Mouse (Mus musculus): Measurements from ENCODE around the gene Fgd6. TPM values are rescaled to one million over a fixed set of nuclear protein-coding genes. Genes with fewer than 3 reads are reported as not detected.

The Fgd6 gene
- 8.1 and 8.3 TPM in 2 replicates for total RNA-seq (2017)

DNA sequence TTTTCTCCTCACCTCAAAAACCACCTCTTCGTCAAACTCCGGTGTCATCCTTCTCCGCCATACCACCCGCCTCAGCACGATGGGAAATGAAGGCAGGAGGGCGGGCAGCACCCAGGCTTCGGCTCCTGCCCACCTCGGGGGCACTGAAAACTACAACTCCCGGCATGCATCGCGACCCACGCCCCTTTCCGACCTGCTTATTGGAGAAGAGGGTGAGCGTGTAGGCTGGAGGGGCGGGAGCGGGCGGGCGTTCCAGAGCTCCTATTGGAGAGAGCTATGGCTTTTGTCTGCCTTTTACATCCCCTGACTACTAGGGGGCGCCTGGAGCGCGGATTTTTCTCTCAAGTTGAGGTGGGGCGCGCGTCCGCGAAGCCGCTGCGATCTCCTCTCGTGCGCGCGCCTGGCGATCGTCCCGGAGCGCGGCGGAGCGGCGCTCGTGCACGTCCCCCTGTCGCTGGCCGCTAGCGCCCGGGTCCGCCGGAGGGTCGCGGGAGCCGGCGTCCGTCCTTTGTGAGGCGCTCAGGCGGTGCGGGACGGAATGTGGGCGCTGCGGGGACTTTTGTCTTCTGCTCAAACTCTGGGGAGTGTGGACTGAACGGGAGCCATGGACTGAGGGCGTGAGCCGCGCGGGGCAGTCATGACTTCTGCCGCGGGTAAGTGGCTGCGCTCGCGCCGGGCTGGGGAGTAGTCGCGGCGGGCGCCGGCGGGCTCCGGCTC, at the start of gene Fgd6, which contains the start of gene Vezt:
TSS of gene Fgd6 (plus strand) at position 344 of the 717 bp plus-strand sequence.
TSS of gene Vezt (minus strand) at position 160 of the 717 bp plus-strand sequence.
- ATAC-seq (ENCODE audit: extremely low read depth, insufficient number of reproducible peaks, low FRiP score, poor library complexity, severe bottlenecking), result peak; percentile 94

DNA sequence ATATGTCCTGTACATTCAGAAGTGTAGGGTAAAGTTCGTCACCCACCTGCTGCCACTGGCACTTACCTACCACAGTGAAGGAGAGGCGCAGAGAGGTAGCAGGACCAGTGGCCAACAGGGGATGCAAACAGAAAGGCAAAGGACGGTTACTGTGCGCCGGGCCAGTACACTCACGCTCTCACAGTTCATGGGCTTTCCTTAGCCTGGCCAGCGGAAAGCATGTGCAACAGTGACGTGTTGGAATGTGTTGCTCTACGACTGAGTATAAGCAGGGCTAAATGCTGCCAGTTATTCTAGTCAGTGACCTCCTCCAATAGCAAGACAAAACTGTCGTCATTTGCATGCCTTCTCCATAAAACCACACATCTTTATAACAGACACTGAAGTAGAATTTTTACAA, 41.7 kb upstream of the Fgd6 start:
- ATAC-seq (ENCODE audit: extremely low read depth, insufficient number of reproducible peaks, low FRiP score, poor library complexity, severe bottlenecking), result no peak

DNA sequence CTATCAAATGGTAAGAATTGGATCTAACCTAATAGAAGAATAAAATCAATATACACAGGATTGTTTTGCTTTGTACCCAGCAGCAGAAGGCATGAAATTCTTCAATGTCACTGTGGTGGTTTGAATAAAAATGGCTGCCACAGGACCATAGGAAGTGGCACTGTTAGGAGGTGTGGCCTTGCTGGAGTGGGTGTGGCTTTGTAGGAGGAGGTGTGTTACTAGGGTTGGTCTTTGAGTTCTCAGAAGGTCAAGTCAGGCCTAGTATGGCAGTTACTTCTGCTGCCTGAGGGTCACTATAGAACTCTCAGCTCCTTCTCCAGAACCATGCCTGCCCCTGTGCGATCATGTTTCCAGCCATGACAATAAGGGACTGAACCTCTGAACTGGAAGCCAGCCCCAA, 40.7 kb upstream of the Fgd6 start:
- no peak for ATAC-seq (ENCODE audit: extremely low read depth, insufficient number of reproducible peaks, low FRiP score, poor library complexity, severe bottlenecking)

DNA sequence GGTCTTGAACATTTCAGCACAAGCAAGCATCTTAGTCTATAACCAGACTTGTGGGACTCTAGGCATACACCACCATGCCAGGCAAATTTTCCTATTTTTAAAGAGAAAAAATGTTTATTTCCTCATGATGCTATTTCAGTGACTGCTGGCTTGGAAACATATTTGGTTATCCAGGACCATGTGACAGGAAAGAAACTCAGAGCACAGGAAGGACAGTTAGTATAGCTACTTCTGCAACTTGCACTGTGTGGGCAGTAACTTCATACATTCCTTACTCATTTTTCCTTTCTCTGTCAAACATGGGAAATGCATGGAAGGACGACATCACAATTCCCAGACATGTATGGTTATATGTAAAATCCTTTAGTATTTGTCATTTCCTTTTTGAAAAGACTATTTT, 36.4 kb upstream of the Fgd6 start:
- ATAC-seq (ENCODE audit: extremely low read depth, insufficient number of reproducible peaks, low FRiP score, poor library complexity, severe bottlenecking), result no peak

DNA sequence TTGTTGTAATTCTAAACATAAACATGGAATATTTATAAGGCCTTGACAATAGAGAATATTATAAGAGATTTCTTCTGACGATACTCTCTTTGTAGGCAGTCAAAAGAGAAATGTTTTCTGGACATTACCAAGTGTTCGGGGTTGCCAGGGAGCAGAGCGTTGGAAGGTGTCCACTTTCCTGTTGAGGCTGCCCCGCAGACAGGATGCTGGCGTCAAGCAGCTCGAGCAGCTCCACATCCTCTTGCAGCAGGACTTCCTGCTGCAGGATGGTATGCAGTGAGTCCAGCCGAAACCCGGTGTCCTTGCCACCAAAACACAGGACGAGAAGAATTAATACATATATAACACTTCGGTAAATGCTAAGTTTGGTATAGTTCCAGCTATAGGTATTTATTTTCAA, 35.6 kb upstream of the Fgd6 start:
- ATAC-seq (ENCODE audit: extremely low read depth, insufficient number of reproducible peaks, low FRiP score, poor library complexity, severe bottlenecking), result no peak

DNA sequence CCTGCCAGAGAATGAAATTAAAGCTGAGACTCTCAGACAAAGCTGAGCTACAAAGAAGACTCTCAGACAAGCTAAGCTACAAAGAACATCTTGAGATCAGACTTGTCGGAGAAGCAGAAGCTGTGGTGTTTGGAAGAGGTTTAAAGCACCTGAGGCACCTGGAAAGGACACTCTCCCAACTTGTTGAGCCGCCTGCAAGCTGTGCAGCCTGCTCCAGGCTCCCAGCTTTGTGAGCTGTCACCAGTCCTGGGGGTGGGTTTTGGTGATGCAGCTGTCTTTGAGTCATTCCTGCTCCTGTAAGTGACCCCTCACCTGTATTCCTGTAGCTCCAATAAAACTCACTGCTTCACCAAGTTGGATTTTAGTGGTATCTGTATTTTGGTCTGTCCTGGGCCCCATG, 27.4 kb upstream of the Fgd6 start:
- ATAC-seq (ENCODE audit: extremely low read depth, insufficient number of reproducible peaks, low FRiP score, poor library complexity, severe bottlenecking), result no peak

DNA sequence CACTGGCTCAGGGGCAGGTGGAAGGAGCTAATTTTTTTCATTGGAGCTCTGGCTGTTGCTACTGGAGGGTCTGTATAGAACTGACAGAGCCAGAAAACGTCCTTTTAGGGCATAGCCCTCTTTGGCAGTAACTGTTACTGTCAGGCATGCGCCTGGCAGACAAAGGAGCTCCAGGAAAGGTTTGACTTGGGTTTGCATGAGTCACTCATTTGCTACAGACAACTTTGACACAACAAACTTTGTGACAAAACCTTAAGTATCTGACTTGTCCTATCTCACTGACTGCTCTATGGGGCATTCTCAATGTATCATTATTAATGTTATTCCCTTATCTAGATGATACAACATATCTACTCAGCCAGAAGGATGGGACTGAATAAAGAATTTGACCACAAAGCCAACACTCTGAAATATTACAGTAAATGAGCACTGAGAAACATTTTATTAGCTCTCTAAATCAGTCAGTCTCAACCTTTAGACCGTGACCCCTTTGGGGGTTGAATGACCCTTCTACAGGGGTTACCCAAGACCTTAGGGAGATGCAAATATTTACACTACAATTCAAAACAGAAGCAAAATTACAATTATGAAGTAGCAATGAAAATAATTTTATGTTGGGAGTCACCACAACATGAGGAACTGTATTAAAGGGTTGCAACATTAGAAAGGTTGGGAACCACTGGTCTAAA, 25.7 kb upstream of the Fgd6 start:
- no peak for ATAC-seq (ENCODE audit: extremely low read depth, insufficient number of reproducible peaks, low FRiP score, poor library complexity, severe bottlenecking)

DNA sequence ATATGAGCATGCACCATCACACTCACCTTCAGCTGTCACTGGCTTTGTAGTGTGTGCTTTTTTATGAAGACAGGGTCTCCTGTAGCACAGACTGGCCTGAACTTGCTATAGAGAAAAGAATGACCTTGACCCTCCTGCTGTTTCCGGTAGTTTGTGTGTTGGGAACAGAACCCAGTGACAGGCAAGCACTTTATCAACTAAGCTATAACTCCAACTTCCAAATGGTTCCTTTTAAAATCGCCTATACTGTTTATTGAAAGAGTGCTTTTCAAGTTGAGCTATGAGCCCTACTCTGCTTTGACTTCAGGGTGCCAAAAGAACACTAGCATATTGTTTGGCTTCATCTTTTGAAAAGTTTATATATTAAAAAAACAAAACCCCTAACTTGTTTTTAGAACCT, 24.8 kb upstream of the Fgd6 start:
- ATAC-seq (ENCODE audit: extremely low read depth, insufficient number of reproducible peaks, low FRiP score, poor library complexity, severe bottlenecking), result no peak

DNA sequence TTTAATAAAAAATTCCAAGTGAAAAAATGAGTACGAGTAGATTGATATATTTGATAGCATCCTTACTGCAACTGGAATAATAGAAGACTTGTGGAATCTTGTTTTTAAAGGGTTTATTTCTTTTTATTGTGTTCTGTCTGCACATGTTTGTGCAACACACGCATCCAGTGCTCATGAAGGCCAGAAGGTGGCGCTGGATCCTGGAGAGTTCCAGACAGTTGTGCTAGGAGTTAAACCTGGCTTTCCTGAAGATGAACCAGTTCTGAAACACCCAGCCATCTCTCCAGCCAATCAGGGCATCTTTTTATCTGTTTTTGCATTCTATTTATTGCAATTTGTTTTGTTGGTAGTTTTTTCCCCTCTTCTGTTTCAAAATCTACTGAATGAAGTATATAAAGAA, 22.6 kb upstream of the Fgd6 start:
- peak; percentile 58; the same call in 1 of the 2 replicates for ATAC-seq (ENCODE audit: extremely low read depth, insufficient number of reproducible peaks, low FRiP score, poor library complexity, severe bottlenecking)

DNA sequence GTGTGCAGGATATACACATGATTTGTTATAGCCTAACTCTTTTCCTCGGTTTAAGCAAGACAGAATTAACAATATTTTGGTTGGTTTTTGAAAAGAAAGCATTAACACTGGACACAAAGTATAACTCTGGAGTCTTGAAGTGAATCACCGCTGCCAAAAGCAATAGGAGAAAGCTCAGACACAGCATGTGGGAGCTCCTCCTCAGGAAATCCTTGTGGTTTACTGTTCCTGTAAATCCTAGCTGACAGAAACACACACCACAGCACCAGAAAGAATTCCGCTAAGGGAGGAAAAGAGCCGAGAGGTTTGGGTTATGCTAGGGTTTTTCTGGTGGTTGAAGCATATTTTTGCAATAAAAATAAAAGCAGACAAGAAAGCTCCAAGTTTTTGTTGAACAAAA, 21.6 kb upstream of the Fgd6 start:
- no peak for ATAC-seq (ENCODE audit: extremely low read depth, insufficient number of reproducible peaks, low FRiP score, poor library complexity, severe bottlenecking)

DNA sequence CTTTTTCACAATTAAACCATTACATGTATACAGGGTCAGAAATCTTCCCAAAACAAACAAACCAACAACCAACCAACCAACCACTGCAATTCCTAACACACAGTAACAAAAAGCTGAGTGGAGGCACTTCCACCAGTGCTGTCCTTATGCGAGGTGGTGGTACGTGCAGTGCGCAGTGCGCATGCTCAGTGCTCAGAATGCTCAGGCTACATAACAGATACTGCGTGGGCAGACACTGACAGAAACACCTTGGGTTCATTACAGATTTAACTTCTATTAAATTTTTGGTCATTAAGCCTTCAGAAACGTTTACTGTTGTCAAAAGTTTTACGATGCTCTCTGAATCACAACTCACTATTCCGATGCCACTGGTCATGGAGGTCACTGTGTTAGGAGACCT, 18.3 kb upstream of the Fgd6 start:
- ATAC-seq (ENCODE audit: extremely low read depth, insufficient number of reproducible peaks, low FRiP score, poor library complexity, severe bottlenecking), result no peak

DNA sequence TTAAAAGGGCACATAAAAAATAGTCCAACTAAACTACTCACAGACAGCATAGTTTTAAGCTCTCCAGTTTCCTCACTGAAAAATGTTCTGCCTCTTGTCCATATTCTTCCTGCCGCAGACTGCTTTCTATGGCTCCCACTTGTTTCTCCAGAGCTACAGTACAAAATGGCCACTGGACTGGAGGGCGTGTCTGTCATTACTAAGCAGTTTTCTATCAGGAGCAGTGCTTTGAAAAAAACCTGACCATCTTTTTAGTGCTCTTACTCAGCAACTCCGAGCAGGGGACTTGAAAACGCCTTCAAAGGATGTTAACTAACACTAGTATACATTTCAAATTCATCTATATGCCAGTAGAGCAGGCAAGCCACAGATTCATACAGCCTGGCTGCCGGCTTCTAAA, 15.2 kb upstream of the Fgd6 start:
- ATAC-seq (ENCODE audit: extremely low read depth, insufficient number of reproducible peaks, low FRiP score, poor library complexity, severe bottlenecking), result no peak

DNA sequence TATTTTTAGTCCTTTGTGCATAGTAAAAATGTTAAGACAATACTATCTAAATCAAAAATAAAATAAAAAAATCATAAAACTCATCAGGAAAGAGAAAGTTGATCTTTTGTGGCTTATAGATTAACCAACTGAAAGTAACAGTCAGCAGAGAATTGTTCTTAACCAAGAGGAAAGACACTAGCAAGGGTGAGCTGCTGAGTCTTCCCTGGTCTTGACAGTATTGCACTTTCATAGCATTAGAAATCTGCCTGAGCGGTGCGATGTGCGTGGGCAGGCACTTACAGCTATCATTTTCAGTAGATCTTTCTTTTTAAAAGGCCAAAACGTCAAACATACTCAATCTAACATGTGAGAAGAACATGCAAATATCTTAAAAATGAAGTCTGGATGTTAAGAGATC, 14.7 kb upstream of the Fgd6 start:
- ATAC-seq (ENCODE audit: extremely low read depth, insufficient number of reproducible peaks, low FRiP score, poor library complexity, severe bottlenecking), result no peak

DNA sequence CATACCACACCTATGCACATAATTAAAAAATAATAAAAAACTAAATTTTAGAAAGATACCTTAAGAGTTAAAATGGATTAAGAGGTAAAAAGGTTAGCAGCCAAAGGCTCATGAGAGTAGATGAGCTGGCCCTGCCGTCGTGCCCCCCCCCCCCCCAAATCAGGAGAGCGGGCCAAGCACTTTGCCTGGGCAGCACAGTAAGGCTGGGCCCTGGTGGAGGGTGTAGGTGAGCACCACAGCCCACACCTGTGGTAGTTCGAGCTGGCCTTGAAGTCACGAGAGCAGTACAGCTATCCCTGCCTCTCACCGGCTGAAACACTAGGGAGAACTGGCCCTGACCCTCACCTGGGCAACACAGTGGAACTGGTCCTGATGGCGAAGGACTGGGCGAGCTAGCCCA, 10.7 kb upstream of the Fgd6 start:
- ATAC-seq (ENCODE audit: extremely low read depth, insufficient number of reproducible peaks, low FRiP score, poor library complexity, severe bottlenecking), result no peak

DNA sequence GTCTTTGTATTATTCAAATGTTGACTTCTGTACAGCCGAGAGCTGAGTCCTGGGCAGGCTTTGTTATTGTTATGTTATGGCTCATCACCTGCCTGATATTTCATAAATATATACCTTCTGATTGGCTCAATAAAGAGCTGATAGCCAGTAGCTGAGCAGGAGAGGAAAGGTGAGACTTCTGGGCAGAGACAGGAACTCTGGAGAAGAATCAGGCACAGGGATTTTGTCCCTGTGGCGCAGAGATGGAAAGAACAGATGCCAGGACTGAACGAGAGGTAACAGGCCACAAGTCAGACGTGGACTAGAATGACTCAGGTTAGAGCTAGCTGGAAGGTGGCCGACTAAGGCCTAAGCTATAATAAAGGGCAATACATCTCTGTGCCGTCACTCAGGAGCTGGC, 7.3 kb upstream of the Fgd6 start:
- no peak for ATAC-seq (ENCODE audit: extremely low read depth, insufficient number of reproducible peaks, low FRiP score, poor library complexity, severe bottlenecking)

DNA sequence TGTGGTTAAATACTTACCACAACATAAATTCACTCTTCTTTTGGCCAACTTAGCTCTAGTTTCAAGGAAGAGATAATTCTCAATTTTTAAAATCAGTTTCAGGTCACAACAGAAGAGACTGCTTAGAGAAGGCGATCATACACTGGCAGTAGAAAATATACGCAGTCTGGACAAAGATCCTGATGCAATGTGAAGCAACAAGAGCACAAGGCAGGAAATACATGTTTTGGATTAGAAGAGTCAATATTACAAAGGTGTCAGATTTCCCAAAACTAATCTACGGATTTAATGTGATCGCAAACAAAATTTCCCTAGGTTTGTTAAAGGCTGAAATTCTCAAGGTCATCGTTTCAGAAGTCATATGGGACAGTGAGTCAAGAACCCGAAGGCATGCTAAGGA, 4.6 kb upstream of the Fgd6 start:
- no peak for ATAC-seq (ENCODE audit: extremely low read depth, insufficient number of reproducible peaks, low FRiP score, poor library complexity, severe bottlenecking)

DNA sequence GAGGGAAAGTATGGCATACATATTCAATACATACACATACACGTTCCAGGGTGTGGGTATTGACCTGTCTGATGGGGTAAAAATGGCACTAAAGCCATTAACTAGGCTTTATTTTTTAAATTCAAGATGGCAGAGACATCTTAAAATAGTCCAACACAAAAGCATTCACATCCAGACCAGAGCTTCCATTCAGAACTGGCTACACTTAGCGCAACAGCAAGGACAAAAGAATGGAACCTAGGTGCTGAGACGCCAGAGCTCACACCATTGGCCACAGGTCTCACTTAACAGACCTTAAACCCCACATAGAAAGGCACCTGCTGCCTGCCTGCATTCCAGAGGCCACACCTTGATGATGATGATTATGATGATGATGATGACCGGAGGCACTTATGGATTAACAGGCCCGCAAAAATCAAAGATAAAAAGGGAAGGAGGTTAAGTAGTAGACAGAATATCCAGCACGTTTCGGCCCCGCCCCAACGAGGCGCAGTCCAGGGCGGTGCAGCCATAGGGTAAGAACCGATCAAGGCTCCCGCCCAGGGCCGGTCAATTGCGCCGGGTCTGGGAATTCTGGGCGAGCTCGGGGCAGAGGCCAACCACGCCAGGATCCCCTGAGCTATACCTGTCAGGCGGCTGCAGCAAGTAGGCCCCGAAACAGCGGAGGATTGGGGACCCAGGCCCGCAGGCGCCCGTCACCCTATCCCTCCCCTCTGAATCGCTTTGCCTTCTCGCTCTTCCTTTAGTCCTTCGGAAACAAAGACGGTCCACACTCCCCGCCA, 734 bp upstream of the Fgd6 start:
- no peak for ATAC-seq (ENCODE audit: extremely low read depth, insufficient number of reproducible peaks, low FRiP score, poor library complexity, severe bottlenecking)

DNA sequence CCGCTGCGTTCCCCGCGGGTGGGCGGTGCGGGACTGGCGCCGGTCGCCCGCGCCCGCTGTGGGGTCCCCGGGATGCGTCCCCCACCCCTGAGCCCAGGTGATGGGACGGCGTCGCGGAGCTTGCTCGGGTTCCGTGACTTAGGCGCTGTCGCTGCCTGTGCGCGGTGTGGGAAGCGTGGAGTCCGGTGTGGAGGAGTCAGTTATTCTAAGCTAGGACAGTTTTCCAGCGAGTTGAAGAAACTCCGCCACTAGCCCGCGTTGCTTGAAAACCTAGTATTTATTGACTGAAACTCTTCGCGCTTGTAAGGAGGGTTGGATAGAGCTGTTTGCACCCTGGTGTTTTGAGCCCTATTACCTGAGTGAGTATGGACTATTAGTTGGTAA, 566 bp downstream of the Fgd6 start:
- no peak for ATAC-seq (ENCODE audit: extremely low read depth, insufficient number of reproducible peaks, low FRiP score, poor library complexity, severe bottlenecking)

DNA sequence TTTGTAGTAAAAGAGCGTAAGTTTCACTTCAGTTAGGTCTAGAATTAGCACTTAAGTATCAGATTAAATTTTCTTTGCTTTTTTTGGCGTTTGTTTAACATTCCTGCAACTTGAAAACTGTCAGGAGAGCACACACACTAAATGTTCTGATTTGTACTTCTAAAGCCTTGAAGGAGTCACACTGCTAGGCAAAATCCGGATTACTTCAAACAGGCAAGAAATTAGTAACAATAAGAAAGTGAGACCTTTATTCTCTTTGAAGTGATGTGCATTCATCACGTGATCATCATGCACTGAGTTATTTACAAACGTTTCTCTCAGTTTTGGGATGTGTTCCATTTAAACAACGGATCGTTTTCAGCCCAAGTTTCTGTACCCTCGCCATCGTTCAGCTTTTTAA, 1.4 kb downstream of the Fgd6 start:
- ATAC-seq (ENCODE audit: extremely low read depth, insufficient number of reproducible peaks, low FRiP score, poor library complexity, severe bottlenecking), result no peak

DNA sequence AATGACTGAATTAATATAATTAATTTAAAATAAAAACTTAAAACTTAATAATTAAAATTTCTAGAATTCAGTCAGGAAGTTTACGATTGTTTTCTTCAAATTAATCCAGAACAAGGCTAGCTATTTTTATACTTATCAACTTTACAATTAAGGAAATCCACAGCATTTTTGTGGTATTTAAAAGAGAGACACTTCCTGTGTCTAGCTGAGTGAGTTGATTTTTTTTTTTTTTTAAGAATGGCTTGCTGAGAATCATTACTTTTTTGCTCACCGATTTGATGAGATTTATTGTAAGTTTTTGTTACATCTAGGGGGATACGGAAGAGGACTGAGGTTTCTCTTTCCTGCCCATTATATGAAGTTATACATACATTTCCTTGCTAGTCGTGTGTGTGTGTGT, 1.8 kb downstream of the Fgd6 start:
- ATAC-seq (ENCODE audit: extremely low read depth, insufficient number of reproducible peaks, low FRiP score, poor library complexity, severe bottlenecking), result no peak
